Mouse (Mus musculus): ENCODE measurements at regions not wholly inside any gene's neighbourhood (a gene's known extent, or its start where the extent isn't known, plus 50 kb on each side); places are given as distances from the start of the nearest gene placed in this dataset.

DNA sequence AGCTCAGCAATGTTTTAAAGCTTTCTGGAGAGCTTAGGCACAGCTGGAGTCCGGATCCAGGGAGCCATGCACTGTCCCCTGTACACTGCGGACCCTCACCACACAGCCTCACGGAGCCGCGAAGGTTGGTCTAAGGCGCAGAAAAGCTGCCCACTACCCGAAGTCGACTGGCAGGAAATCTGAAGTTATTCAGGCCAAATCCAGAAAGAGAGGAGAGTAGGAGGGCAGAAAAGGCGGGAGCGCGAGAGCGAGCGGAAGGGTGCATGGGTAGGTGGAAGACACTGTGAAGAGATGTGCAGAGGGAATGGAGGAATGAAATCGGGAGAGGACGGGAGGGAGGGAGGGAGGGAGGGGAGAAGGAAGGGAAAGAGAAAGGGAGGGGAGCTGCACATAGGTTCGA is 51.2 kb upstream of the Kdm8 start:
- 2% methylated on average over 16 of the region's 16 CpGs for WGBS
- Histone ChIP-seq H3K4me3 (ENCODE audit: low read depth, low read length) (peak overlapping the region; percentile 47), H3K4me1 (ENCODE audit: insufficient read depth) (no peaks in the 10 kb centered on the region), H3K36me3 (ENCODE audit: insufficient read depth) (no peaks in the 10 kb centered on the region), H3K4me2 (ENCODE audit: low read depth) (peak overlapping the region; percentile 79), H3K27me3 (ENCODE audit: insufficient read depth, low read length) (no peaks in the 10 kb centered on the region), H3K9me3 (ENCODE audit: low read length) (no peaks in the 10 kb centered on the region), H3K27ac (ENCODE audit: low read depth, low read length) (peak overlapping the region; percentile 67), H3K9ac (peak overlapping the region; percentile 49)
- ATAC-seq (peak; percentile 73), DNase-seq (no peak)
- TF ChIP-seq CTCF (IDR thresholded peaks at IDR 0.05; ENCODE audit: low read depth) = no peak

DNA sequence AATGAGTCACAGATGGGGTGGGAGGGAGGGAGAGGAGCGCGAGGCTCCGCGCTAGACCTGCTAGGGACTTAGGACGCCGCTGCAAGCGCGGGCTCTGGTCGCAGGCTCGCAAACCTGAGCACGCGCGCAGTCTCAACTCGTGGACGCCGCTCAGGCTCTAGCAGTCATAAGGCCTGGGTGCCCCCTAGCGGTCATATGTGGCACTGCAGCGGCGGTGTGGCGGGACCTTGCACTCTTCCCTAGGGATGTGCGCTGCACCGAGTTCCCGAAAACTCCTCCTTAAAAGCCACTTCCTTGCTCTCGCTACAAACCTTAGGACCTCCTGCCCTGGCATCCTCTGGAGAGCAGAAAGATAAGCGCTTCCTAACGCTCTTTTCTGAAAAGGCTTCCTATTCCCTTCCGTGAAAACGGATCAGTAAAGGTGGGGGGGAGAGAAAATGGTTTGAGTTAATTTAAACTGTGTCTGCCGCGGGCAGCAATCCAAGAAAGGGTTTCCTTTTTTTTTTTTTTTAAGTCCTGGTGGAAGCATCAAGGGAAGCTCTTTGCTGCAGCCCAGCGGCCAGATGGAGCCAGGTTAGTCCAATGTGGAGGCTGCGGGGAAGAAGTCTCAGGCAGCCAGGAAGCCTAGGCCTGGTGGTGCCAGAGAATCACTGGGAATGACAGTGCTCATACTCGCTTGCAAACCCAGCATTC is 50.7 kb upstream of the Kdm8 start:
- Histone ChIP-seq H3K27ac (ENCODE audit: low read depth, low read length) (peak overlapping the region; percentile 67), H3K9ac (peak overlapping the region; percentile 49), H3K4me2 (ENCODE audit: low read depth) (peak overlapping the region; percentile 79), H3K27me3 (ENCODE audit: insufficient read depth, low read length) (no peaks in the 10 kb centered on the region), H3K4me1 (ENCODE audit: insufficient read depth) (no peaks in the 10 kb centered on the region), H3K4me3 (ENCODE audit: low read depth, low read length) (peak overlapping the region; percentile 47), H3K9me3 (ENCODE audit: low read length) (no peaks in the 10 kb centered on the region), H3K36me3 (ENCODE audit: insufficient read depth) (no peaks in the 10 kb centered on the region)
- peak; percentile 98 for DNase-seq
- peak; percentile 95 for ATAC-seq
- 3% methylated on average over 33 of the region's 33 CpGs for WGBS
- TF ChIP-seq CTCF (IDR thresholded peaks at IDR 0.05; ENCODE audit: low read depth) = peak; percentile 99

Measured in forebrain, postnatal 0 days (tissue).